Mouse (Mus musculus) B cell, adult 2 months (primary cell): ENCODE data around the gene Fpgs.
A peak's percentile ranks its signal among the peaks of the same experiment; 100 is the strongest.

Experiments
- DNase-seq, 2 experiments: peaks; one replicate each; pipeline ENCODE4 v3.0.0; 2022

Gene Fpgs

GRCm38 (mm10) chr2:32665853-32666252, 38.1 kb downstream of the Fpgs start:
- no peak for DNase-seq

- DNase-seq, result no peak
Observed at GRCm38 (mm10) chr2:32665345-32665744, 38.6 kb downstream of the Fpgs start.

- no peak for DNase-seq
Observed at GRCm38 (mm10) chr2:32662291-32662690, 41.7 kb downstream of the Fpgs start.

GRCm38 (mm10) chr2:32661509-32662107, 42.3 kb downstream of the Fpgs start:
- DNase-seq, result no peak

- no peak for DNase-seq
Observed at GRCm38 (mm10) chr2:32658873-32659272, 45.1 kb downstream of the Fpgs start.

- DNase-seq, result peak; percentile 39 to 45
Observed at GRCm38 (mm10) chr2:32655826-32656225, 48.1 kb downstream of the Fpgs start.

GRCm38 (mm10) chr2:32655394-32655744, 48.6 kb downstream of the Fpgs start:
- peak in 1 of 2 experiments; percentile 18 for DNase-seq

- no peak for DNase-seq
Observed at GRCm38 (mm10) chr2:32654743-32655393, 49.1 kb downstream of the Fpgs start.

- DNase-seq, result no peak
Observed at GRCm38 (mm10) chr2:32653764-32654163, 50.2 kb downstream of the Fpgs start.

GRCm38 (mm10) chr2:32647366-32647765, 56.6 kb downstream of the Fpgs start:
- no peak for DNase-seq

- no peak for DNase-seq
Observed at GRCm38 (mm10) chr2:32646379-32647056, 57.4 kb downstream of the Fpgs start, which contains the start of gene Eng. Gene Eng, plus strand, starts transcription at chr2:32646595.

- DNase-seq, result no peak
Observed at GRCm38 (mm10) chr2:32645647-32646046, 58.3 kb downstream of the Fpgs start.

GRCm38 (mm10) chr2:32644799-32645475, 59.0 kb downstream of the Fpgs start:
- DNase-seq, result no peak

- no peak for DNase-seq
Observed at GRCm38 (mm10) chr2:32644083-32644482, 59.9 kb downstream of the Fpgs start.

- DNase-seq, result no peak
Observed at GRCm38 (mm10) chr2:32642813-32643212, 61.1 kb downstream of the Fpgs start.

GRCm38 (mm10) chr2:32641810-32642209, 62.1 kb downstream of the Fpgs start:
- DNase-seq, result no peak

- DNase-seq, result no peak
Observed at GRCm38 (mm10) chr2:32640550-32641051, 63.3 kb downstream of the Fpgs start.

GRCm38 (mm10) chr2:32639632-32640031, 64.3 kb downstream of the Fpgs start:
- DNase-seq, result no peak

- DNase-seq, result peak; percentile 73
Observed at GRCm38 (mm10) chr2:32637778-32638281, 66.1 kb downstream of the Fpgs start.

- no peak for DNase-seq
Observed at GRCm38 (mm10) chr2:32636617-32637016, 67.3 kb downstream of the Fpgs start.

- no peak for DNase-seq
Observed at GRCm38 (mm10) chr2:32634277-32635105, 69.5 kb downstream of the Fpgs start.

GRCm38 (mm10) chr2:32633660-32634059, 70.3 kb downstream of the Fpgs start:
- DNase-seq, result no peak
